Mouse (Mus musculus): ENCODE data around the gene Lmo2. TPM values are rescaled to one million over a fixed set of nuclear protein-coding genes. Genes with fewer than 3 reads are reported as not detected.

Gene Lmo2
- polyA plus RNA-seq, 1 experiment from 2014 or later: 23.6 TPM

- Histone ChIP-seq H3K36me3 (peaks cover 11% of the 10 kb centered on the region), H3K4me3 (peak overlapping the region; percentile 79), H3K4me2 (replicated peaks) (peak overlapping the region; percentile 89), H3K4me1 (peaks cover 21% of the 10 kb centered on the region), H3K9me3 (no peaks in the 10 kb centered on the region), H3K9ac (replicated peaks) (0 out of 2 replicates have a peak overlapping the region, but pooled peaks have one; percentile 93), H3K27me3 (no peaks in the 10 kb centered on the region), H3K27ac (replicated peaks) (no peak overlapping the region)
- WGBS: 77% methylated on average over 2 of the region's 2 CpGs
- ATAC-seq (replicated peaks): no peak
Observed at GRCm38 (mm10) chr2:104029074-104029473, 71.3 kb downstream of the Lmo2 start.

DNA sequence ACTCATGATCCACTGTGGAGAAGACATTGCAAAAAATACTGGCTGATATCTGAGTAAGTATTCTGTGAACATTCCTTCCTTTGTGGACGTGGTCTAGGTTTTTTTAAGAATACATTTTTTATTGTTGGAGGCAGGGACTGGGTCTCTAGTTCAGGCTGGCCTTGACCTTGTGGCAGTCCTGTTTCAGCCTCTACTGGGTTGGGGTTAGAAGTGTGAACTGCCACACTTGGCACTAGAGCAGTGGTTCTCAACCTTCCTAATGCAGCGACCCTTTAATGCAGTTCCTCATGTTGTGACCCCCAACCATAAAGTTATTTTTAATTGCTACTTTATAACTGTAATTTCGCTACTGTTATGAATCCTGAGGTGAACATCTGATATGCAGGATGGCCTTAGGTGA lies 72.6 kb downstream of the Lmo2 start:
- no peak overlapping the region for H3K4me2 ChIP-seq (replicated peaks)
- H3K27ac ChIP-seq (replicated peaks): no peak overlapping the region
- no peak for ATAC-seq (replicated peaks)
- peaks cover 13% of the 10 kb centered on the region for H3K36me3 ChIP-seq
- 87% methylated on average over 3 of the region's 3 CpGs for WGBS
- no peaks in the 10 kb centered on the region for H3K27me3 ChIP-seq
- H3K4me1 ChIP-seq: peaks cover 21% of the 10 kb centered on the region
- H3K9me3 ChIP-seq: no peaks in the 10 kb centered on the region
- no peak overlapping the region for H3K4me3 ChIP-seq
- no peak overlapping the region for H3K9ac ChIP-seq (replicated peaks)

Other genes with a start within 250 kb of the Lmo2 start
- gene Nat10, start 196.7 kb upstream of the Lmo2 start, polyA plus RNA-seq (2015; fragmentation: Nextera tagmentation; extraction: Ambion mirVana): 22.3 and 25.7 TPM in 2 replicates
- gene Caprin1, start 160.3 kb upstream of the Lmo2 start, polyA plus RNA-seq (2015; fragmentation: Nextera tagmentation; extraction: Ambion mirVana): 450 and 468 TPM in 2 replicates
- gene Fbxo3, start 69.7 kb downstream of the Lmo2 start, polyA plus RNA-seq (2015; fragmentation: Nextera tagmentation; extraction: Ambion mirVana): 60.2 and 65.1 TPM in 2 replicates
- gene 4931422A03Rik, start 70.4 kb downstream of the Lmo2 start, polyA plus RNA-seq (2015; fragmentation: Nextera tagmentation; extraction: Ambion mirVana): 1.5 and 2.2 TPM in 2 replicates
- gene Gm10912, start 107.8 kb downstream of the Lmo2 start, polyA plus RNA-seq (2015; fragmentation: Nextera tagmentation; extraction: Ambion mirVana): not detected in 2 replicates
- gene Gm10799, start 110.6 kb downstream of the Lmo2 start, polyA plus RNA-seq (2015; fragmentation: Nextera tagmentation; extraction: Ambion mirVana): not detected in 2 replicates
- gene Cd59b, start 111.9 kb downstream of the Lmo2 start, polyA plus RNA-seq (2015; fragmentation: Nextera tagmentation; extraction: Ambion mirVana): 1.2 TPM in 2 replicates
- gene Cd59a, start 137.8 kb downstream of the Lmo2 start, polyA plus RNA-seq (2015; fragmentation: Nextera tagmentation; extraction: Ambion mirVana): 5.0 and 5.6 TPM in 2 replicates
- not detected in 2 replicates for gene A930018P22Rik, start 164.8 kb downstream of the Lmo2 start, polyA plus RNA-seq (2015; fragmentation: Nextera tagmentation; extraction: Ambion mirVana)